Mouse (Mus musculus): Measurements from ENCODE around the gene Ccnjl. TPM values are rescaled to one million over a fixed set of nuclear protein-coding genes. Genes with fewer than 3 reads are reported as not detected.

Ccnjl gene
- polyA plus RNA-seq, 1 experiment from 2014 or later, result 29.2 TPM

DNA sequence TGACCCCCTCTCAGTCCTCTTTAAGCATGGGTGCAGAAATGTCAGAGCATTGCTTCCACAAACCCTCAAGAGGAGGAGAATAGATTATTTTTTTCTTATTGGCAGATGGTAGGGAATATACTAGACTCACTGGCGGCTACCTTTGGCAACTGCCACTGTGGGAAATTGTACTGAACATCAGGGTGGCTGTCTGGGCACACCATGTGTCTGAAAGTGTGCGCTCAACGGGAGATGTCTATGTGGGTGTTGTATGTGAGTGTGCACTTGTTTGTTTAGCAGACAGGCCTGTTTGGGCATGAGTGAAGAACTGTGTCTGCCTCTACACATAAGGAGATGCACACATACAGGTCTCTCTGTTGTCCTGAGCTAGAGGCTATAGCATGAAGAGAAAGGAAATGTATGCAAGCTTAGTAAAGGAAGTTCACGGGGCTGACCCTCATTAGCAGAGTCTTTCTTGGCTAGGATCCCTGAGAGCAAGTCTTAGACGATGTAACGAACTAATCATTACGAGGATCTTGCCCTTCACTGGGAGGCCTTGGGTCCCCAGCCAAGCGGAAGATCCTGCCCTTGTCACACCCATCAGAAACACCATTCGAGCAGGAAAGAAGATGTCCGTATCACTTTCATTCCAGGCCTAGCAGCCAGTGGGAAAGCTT is 81.5 kb downstream of the Ccnjl start:
- Histone ChIP-seq H3K27me3 (no peaks in the 10 kb centered on the region), H3K4me2 (no peak overlapping the region), H3K27ac (0 out of 2 replicates have a peak overlapping the region, but pooled peaks have one; percentile 1), H3K4me1 (peaks cover 20% of the 10 kb centered on the region; the same call in 1 of the 2 replicates), H3K9ac (no peak overlapping the region), H3K9me3 (replicated peaks) (no peaks in the 10 kb centered on the region), H3K4me3 (replicated peaks) (no peak overlapping the region), H3K36me3 (no peaks in the 10 kb centered on the region)
- WGBS, result 53% methylated on average over 10 of the region's 10 CpGs
- no peak for ATAC-seq (replicated peaks; ENCODE audit: low FRiP score)

DNA sequence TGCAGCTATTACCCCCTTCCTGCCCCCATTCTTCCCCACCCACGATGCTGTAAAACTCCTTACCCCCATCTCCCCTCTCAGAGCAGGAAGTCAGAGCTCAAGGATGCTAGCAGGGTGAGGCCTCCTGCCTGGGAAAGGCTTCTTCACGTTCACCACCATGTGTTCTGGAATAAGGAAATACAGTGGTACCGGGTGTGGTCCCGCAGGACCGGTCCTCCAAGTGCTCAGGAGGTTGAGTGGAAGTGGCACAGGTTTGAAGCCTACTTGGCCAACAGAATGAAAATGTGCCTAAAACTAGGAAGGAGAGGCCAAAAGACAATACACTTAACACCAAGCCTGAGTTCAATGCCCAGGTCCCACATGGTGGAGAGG is 82.1 kb downstream of the Ccnjl start:
- H3K4me3 ChIP-seq (replicated peaks), result no peak overlapping the region
- no peak overlapping the region for H3K4me2 ChIP-seq
- no peaks in the 10 kb centered on the region for H3K36me3 ChIP-seq
- no peaks in the 10 kb centered on the region for H3K27me3 ChIP-seq
- no peak overlapping the region for H3K9ac ChIP-seq
- no peaks in the 10 kb centered on the region for H3K9me3 ChIP-seq (replicated peaks)
- WGBS, result 68% methylated on average over 5 of the region's 5 CpGs
- H3K27ac ChIP-seq, result 0 out of 2 replicates have a peak overlapping the region, but pooled peaks have one; percentile 1
- peaks cover 17% of the 10 kb centered on the region; the same call in 1 of the 2 replicates for H3K4me1 ChIP-seq
- no peak for ATAC-seq (replicated peaks; ENCODE audit: low FRiP score)

DNA sequence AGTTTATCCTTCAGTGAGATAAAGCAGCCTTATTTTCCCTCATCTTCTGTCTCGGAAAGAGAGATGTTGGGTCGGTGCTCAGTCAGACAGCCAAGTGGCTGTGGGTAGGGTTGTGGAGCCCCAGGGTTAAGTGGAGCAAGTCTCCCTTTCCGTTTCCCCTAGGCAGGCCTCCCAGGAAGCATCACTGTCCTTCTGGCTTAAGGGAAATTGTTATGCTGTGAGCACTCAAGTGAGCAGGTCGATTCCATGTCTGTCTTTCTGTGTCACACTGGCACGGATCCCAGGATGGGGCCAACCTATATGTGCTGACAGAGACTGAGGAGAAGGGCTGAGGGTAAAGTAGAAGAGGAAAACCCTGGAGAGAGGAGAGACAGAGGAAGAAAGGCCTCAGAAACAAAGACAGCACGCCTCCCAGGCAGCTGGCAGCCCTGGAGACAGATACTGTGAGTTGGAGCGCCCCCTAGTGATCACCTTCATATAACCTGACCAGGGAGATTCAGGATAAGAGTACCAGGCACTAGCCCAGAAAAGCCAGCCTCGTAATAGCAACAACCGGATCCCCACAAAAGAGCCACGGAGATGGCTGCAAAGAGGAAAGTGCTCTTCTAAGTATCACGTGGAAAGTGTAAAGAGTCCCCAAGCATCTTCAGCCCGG is 84.4 kb downstream of the Ccnjl start:
- 24% methylated on average over 12 of the region's 12 CpGs for WGBS
- Histone ChIP-seq H3K4me2 (no peak overlapping the region), H3K36me3 (no peaks in the 10 kb centered on the region), H3K9ac (no peak overlapping the region), H3K27ac (no peak overlapping the region), H3K4me1 (peaks cover 18% of the 10 kb centered on the region; the same call in 1 of the 2 replicates), H3K4me3 (replicated peaks) (no peak overlapping the region), H3K9me3 (replicated peaks) (no peaks in the 10 kb centered on the region), H3K27me3 (no peaks in the 10 kb centered on the region)
- peak; percentile 75 for ATAC-seq (replicated peaks; ENCODE audit: low FRiP score)

DNA sequence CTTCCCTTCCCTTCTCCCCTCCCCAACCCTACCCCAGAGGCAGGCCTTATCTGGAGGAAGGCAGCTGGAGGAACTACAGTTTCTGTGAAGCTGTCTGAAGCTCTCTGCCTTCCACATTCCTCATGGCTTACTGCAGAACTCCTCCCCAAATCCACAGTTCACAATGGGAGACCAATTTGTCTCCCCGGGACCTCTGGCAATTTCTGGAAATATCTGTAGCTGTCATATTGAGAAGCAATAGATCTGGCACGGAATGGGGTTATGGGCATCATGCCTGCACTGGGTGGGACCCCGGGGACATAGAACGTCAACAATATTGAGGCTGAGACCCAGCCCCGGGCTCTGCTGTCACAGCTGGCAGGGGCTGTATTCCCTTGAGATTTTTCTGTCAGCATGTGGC is 89.3 kb downstream of the Ccnjl start:
- WGBS, result 72% methylated on average over 5 of the region's 5 CpGs
- Histone ChIP-seq H3K36me3 (no peaks in the 10 kb centered on the region), H3K9ac (no peak overlapping the region), H3K4me1 (peaks cover 25% of the 10 kb centered on the region; the same call in 1 of the 2 replicates), H3K27me3 (no peaks in the 10 kb centered on the region), H3K27ac (peak overlapping the region; percentile 66; the same call in 1 of the 2 replicates), H3K4me3 (replicated peaks) (no peak overlapping the region), H3K9me3 (replicated peaks) (no peaks in the 10 kb centered on the region), H3K4me2 (no peak overlapping the region)
- ATAC-seq (replicated peaks; ENCODE audit: low FRiP score), result no peak

DNA sequence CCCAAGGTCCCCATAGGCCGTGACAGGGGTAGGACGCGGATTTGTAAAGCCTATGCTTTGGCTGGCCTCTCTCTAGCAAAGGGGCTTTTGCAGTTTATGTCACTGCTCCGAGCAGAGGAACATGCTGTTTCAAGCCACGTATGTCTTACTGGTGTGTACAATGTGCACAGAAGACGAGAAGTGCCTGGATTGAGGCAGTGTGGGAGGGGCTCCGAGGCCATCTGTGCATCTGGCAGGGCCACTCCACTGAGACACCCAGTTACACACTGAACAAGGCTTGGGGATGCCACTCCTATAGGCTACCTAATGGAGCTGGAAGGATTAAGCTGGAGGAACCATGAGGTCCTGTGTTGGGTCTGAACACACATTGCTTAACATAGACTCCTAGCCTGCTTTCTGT is 89.8 kb downstream of the Ccnjl start:
- no peaks in the 10 kb centered on the region for H3K36me3 ChIP-seq
- H3K9me3 ChIP-seq (replicated peaks), result no peaks in the 10 kb centered on the region
- ATAC-seq (replicated peaks; ENCODE audit: low FRiP score), result no peak
- no peak overlapping the region for H3K9ac ChIP-seq
- peak overlapping the region; percentile 66; the same call in 1 of the 2 replicates for H3K27ac ChIP-seq
- H3K4me3 ChIP-seq (replicated peaks), result no peak overlapping the region
- 68% methylated on average over 7 of the region's 7 CpGs for WGBS
- peaks cover 21% of the 10 kb centered on the region; the same call in 1 of the 2 replicates for H3K4me1 ChIP-seq
- no peaks in the 10 kb centered on the region for H3K27me3 ChIP-seq
- H3K4me2 ChIP-seq, result no peak overlapping the region

DNA sequence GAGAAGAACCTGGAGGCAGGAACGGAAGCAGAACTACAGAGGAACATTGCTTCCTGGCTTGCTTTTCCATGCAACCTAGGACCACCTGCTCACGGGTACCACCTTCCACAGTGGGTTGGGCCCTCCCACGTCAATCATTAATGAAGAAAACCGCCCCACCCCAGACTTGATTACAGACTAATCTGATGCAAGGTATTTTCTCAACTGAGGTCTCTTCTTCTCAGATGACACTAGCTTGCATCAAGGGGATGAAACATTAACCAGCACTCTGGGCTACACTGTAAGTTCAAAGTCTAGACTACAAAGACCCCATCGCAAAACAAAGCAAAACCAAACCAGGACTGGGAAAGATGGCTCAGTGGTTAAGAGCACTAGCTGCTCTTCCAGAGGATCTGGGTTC is 93.2 kb downstream of the Ccnjl start:
- H3K27me3 ChIP-seq, result no peaks in the 10 kb centered on the region
- H3K4me2 ChIP-seq, result no peak overlapping the region
- no peak overlapping the region for H3K4me3 ChIP-seq (replicated peaks)
- H3K27ac ChIP-seq, result no peak overlapping the region; the same call in 1 of the 2 replicates
- no peak overlapping the region for H3K9ac ChIP-seq
- 58% methylated on average over 5 of the region's 5 CpGs for WGBS
- no peaks in the 10 kb centered on the region for H3K36me3 ChIP-seq
- ATAC-seq (replicated peaks; ENCODE audit: low FRiP score), result peak; percentile 80
- H3K4me1 ChIP-seq, result peaks cover 31% of the 10 kb centered on the region
- no peaks in the 10 kb centered on the region for H3K9me3 ChIP-seq (replicated peaks)

DNA sequence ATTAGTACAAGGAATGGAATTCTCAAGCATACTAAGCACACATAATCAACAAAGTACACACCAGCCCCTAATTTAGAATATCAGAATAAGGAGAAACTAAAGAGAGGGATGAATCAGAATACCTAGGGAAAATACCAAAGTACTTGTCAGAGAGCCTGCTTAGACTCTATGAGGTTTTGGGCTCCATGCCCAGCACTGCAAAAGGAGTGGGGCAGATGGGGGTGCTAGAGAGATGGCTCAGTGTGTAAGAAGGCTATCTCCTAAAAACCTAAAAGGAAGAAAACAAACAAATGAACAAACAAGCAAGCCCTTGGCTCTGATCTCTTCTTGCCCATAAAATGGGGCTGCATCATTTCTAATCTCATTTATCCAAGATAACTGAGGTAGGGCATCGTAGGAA is 95.8 kb downstream of the Ccnjl start:
- H3K27ac ChIP-seq, result no peak overlapping the region
- no peaks in the 10 kb centered on the region for H3K36me3 ChIP-seq
- no peak overlapping the region for H3K4me2 ChIP-seq
- ATAC-seq (replicated peaks; ENCODE audit: low FRiP score), result no peak
- H3K9ac ChIP-seq, result no peak overlapping the region
- 100% methylated on average over 1 of the region's 1 CpGs for WGBS
- H3K27me3 ChIP-seq, result no peaks in the 10 kb centered on the region
- H3K4me1 ChIP-seq, result peaks cover 29% of the 10 kb centered on the region
- no peaks in the 10 kb centered on the region for H3K9me3 ChIP-seq (replicated peaks)
- no peak overlapping the region for H3K4me3 ChIP-seq (replicated peaks)

DNA sequence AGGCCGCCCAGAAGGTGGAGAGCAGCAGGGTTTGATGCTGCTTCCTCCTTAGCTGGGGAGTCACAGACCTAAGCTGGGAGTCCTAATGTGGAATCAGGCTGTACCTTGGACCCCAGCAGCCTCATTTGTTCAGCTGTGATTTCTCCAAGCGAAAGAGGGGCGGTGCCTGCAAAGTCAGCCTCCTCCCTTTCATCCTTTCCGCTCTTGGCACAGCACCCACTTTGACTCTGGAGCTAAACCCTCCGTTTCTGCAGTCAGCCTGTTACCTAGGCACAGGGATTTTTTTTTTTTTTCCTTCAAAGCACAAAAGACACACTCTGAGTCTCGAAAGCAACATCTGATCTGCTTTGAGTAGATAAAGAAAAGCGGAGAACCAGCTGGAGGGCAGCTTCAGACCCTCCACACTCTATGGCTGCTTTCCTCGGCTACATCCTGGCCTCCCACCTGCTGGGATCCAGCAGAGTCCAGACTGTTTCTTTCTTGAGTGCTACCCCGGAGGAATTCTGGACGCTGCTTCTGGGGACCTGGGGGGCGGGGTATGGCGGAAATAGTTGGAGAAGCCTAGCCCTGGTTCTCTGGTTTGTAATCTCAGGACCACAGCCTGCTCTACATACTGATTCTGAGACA is 97.8 kb downstream of the Ccnjl start:
- no peaks in the 10 kb centered on the region for H3K27me3 ChIP-seq
- H3K27ac ChIP-seq, result peak overlapping the region; percentile 78
- H3K9me3 ChIP-seq (replicated peaks), result no peaks in the 10 kb centered on the region
- 11% methylated on average over 12 of the region's 12 CpGs for WGBS
- H3K36me3 ChIP-seq, result no peaks in the 10 kb centered on the region
- peak overlapping the region; percentile 17 for H3K4me3 ChIP-seq (replicated peaks)
- H3K4me1 ChIP-seq, result peaks cover 24% of the 10 kb centered on the region
- H3K4me2 ChIP-seq, result peak overlapping the region; percentile 49
- no peak overlapping the region for H3K9ac ChIP-seq
- peak; percentile 38; the same call in 1 of the 2 replicates for ATAC-seq (replicated peaks; ENCODE audit: low FRiP score)

DNA sequence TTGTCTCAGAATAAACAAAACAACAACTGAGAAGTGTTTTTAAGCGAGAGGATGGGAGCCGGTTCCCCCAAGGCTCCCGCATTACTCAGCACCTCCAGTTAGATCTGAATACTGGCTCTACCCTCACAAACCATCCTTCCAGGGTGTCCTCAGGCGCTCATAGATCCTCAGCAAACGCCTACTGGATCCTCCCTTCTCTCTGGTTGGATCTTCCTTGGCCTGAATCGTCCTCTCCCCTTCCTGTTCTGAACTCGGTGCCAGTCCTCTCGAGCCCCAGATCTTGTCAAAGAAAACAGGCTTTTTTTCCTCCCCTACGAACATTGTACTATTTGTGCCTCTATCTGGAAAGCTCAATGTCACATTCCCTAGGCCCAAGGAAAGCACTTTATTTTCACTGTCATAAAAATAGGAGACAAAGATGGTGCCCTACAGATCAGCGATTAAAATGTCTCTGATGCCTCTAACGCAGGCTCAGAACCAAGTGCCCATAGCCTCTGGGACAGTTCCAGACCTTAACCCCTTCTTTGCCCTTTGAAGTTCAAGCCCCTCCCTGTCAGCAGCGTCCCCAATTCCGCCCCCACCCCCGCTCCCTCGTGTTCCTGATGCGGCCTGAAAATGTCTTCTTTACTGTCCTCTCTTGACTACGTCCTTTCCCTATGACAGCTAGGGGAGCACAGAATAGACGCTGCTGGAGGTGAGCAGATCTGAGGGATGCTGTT is 98.5 kb downstream of the Ccnjl start:
- Histone ChIP-seq H3K9me3 (replicated peaks) (no peaks in the 10 kb centered on the region), H3K4me3 (replicated peaks) (peak overlapping the region; percentile 17), H3K9ac (no peak overlapping the region), H3K4me2 (peak overlapping the region; percentile 49), H3K27me3 (no peaks in the 10 kb centered on the region), H3K4me1 (peaks cover 22% of the 10 kb centered on the region), H3K36me3 (no peaks in the 10 kb centered on the region), H3K27ac (peak overlapping the region; percentile 78)
- ATAC-seq (replicated peaks; ENCODE audit: low FRiP score), result no peak
- WGBS, result 32% methylated on average over 18 of the region's 18 CpGs

DNA sequence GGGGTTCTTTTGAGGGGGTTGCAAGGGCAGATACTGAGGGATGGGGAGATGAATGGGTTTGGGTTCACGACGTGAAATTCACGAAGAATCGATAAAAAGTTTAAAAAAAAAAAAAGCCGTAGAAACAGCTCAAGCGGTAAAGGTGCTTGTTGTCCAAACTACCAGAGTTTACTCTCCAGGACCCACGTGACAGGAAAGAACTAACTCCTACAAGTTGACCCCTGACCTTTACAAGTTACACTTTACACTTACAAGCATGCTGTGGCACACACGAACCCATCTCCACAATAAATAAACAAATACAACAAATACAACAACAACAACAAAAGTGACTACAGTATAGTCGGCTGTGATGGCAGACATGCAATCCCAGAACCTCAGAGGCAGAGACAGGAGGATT is 103.1 kb downstream of the Ccnjl start:
- WGBS, result 82% methylated on average over 9 of the region's 9 CpGs
- no peak for ATAC-seq (replicated peaks; ENCODE audit: low FRiP score)
- Histone ChIP-seq H3K9me3 (replicated peaks) (no peaks in the 10 kb centered on the region), H3K9ac (no peak overlapping the region), H3K27me3 (no peaks in the 10 kb centered on the region), H3K4me3 (replicated peaks) (no peak overlapping the region), H3K27ac (no peak overlapping the region), H3K4me1 (peaks cover 39% of the 10 kb centered on the region), H3K36me3 (no peaks in the 10 kb centered on the region), H3K4me2 (no peak overlapping the region)

DNA sequence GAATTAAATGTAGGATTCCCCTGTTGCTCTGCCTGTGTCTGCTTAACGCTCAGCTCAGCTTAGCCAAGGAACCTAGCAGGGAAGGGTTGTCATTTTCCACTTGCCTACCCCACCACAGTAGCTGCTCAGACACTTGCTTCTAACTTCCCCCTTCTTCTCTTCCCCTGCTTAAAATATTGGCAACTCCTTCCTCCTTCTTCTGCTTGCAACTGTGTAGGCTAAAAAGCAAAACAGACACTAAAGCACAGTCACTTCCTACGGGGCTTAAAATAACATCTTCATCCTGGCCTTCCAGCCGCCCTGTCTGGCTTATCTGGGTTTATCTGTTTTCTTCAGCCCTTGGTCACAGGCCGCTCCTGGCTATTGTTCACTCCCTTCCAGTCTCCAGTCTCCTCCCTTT is 104.0 kb downstream of the Ccnjl start:
- Histone ChIP-seq H3K4me3 (replicated peaks) (no peak overlapping the region), H3K9ac (no peak overlapping the region), H3K27me3 (no peaks in the 10 kb centered on the region), H3K4me2 (no peak overlapping the region), H3K4me1 (peaks cover 32% of the 10 kb centered on the region), H3K36me3 (no peaks in the 10 kb centered on the region), H3K9me3 (replicated peaks) (no peaks in the 10 kb centered on the region), H3K27ac (peak overlapping the region; percentile 84)
- 26% methylated on average over 4 of the region's 4 CpGs for WGBS
- no peak for ATAC-seq (replicated peaks; ENCODE audit: low FRiP score)

DNA sequence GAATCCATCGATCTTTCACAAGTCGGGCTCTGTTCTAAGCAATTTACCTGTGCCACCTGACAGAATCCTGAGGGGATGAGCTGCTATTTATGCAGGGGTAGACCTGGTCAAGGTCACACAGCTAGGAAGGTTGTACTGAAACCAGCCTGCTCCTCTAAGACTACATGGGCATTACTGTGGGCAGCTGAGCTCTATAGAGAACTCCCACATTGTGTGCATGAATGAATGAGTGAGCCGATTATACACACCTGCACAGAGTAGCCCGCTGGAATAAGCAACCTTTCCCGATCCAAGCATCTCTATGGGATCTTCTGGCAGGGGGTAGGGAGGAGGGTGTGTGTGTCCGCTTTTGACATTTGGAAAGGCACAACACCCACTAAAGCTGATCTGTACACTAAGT is 104.6 kb downstream of the Ccnjl start:
- peak; percentile 17 for ATAC-seq (replicated peaks; ENCODE audit: low FRiP score)
- Histone ChIP-seq H3K27ac (peak overlapping the region; percentile 84), H3K9me3 (replicated peaks) (no peaks in the 10 kb centered on the region), H3K4me3 (replicated peaks) (no peak overlapping the region), H3K4me2 (no peak overlapping the region), H3K4me1 (peaks cover 32% of the 10 kb centered on the region), H3K27me3 (no peaks in the 10 kb centered on the region), H3K36me3 (no peaks in the 10 kb centered on the region), H3K9ac (no peak overlapping the region)
- 73% methylated on average over 6 of the region's 6 CpGs for WGBS
